Mouse (Mus musculus) thymus, postnatal 25 days (tissue): ENCODE measurements around the gene Nt5dc3.

ENCODE experiments used
- DNase-seq: peaks from one replicate; pipeline ENCODE4 v3.0.0; 2022

Nt5dc3 gene

GRCm38 (mm10) chr10:86821014-86821413 lies 42.2 kb downstream of the Nt5dc3 start:
- DNase-seq: no peak

- no peak for DNase-seq
Observed at GRCm38 (mm10) chr10:86824093-86824492, 45.3 kb downstream of the Nt5dc3 start.

DNA sequence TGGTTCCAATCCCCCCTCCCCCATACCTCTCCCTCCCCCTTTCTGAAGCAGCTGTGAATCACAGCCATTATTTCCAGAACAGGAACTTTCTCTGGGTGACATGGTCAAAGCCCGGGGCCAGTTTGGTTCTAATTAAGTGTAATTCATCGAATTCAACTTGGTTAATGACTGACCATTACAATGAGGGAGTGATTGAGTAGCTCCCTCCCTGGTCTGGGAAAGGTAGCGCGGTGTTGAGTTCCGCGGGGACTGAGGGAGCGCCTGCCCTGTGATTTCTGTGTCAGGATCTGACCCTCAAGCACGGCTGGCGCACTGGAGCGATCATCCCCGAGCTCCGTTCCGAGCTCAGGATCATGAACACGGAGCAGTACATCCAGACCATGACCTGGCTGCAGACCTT lies 46.1 kb downstream of the Nt5dc3 start:
- DNase-seq: no peak

GRCm38 (mm10) chr10:86825871-86826522 lies 47.2 kb downstream of the Nt5dc3 start:
- DNase-seq: no peak

GRCm38 (mm10) chr10:86826929-86827328 lies 48.1 kb downstream of the Nt5dc3 start:
- no peak for DNase-seq

DNA sequence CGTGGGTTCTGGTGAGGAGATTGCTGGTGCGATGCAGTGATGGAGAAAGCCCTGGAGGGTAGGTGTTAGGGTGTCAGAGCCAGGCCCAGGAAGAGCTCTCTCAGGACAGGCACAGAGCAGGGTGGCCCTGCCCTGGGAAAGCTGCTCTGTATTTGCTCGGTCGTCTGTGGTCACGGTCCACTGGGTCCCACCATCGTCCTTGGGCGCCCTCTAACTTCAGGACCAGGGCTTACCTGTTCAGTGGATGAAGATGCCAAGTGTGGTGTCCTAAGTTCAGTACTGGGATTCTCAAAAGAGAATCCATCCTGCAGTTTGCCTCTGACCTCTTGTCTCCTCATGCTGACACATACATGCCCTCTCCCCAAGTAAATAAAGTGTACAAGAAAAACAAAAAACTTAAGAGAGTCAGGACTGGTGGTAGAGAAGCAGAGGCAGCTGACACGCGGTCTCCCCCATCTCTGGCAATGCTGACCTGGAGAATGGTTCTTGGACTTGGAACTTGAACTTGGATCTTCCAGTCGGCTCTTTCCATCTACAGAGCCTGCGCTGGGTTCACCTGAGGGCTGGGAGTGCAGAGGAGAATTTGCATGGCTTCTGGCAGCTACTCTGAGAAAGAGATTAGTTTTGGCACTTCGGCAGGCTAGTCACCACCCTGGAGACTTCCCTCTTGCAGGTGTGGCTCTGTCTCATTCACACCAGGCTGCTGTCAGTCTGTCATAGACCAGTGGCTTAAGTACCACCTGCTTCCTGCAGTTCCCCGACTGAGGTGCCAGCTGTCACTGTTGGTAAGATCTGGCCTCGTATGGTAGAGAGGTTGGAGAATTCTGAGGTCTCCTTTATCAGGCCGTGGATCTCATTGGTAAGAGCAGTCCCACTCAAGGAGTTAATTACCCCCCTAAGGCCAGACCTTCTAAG lies 49.7 kb downstream of the Nt5dc3 start:
- peak; percentile 16 for DNase-seq

GRCm38 (mm10) chr10:86829515-86829914 lies 50.7 kb downstream of the Nt5dc3 start:
- DNase-seq: peak; percentile 12

DNA sequence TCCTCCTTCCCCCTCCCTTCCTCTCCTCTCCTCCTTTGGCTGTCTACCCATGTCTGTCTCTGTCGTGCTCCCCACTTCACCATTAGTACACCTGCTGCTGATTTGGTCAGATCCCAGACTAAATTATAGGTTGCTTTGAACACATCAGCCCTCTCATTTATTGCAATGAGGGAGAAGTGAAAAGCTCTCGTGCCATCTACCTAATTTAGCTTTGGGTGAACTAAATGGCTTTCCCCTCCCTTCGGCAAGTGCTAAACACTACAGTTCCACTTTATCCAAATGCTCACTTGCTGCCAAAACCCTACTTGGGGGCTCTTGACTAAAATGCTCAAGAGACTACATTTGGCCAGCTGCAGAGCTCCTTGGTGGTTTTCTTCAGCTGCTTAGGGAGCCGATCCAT lies 58.0 kb downstream of the Nt5dc3 start:
- DNase-seq: no peak

DNA sequence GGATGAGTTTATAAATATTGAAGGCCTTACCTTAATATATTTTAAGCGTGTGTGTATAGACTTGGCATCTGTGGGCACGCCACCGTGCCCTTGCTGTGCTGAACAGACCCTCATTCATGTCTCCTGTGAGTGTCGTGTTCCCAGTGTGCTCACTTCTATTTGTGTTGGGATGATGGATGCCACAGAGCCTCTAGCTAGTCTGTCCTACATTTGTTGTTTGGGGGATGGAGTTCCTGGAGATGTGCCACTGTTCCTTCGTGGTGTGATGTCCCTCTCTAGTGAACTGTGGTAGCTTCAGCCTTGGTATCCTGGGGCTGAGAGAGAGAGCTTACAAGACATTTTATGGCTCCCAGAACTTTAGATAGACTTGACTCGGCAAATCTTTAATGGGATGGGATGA lies 60.0 kb downstream of the Nt5dc3 start:
- no peak for DNase-seq

- DNase-seq: no peak
Observed at GRCm38 (mm10) chr10:86842659-86843058, 63.9 kb downstream of the Nt5dc3 start.

DNA sequence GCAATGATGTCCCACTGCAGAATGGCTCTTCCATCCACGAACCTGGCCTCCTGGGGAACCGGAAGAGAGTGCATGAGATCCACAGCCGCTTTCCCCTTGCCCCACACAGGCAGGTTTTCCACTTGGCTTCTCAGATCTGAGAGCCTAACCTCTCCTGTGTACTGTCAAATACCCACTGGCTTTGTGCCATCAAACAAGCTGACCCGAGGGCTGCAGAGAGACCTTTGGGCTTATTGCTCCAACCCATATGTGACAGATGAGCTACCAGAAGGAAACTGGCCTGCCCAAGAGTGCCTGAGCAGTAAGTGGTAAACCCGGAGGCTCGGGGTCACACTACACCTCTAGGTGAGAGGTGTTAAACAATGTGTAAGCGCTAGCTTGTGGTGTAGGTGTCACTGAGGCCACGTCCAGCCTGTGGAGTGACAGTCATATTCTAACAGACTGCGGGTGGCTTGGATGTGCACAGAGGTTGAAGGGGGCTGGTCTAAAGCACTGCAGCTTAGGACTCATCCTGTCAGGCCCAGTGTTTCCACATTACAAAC lies 68.2 kb downstream of the Nt5dc3 start:
- no peak for DNase-seq

GRCm38 (mm10) chr10:86849087-86849486 lies 70.3 kb downstream of the Nt5dc3 start:
- DNase-seq: no peak

DNA sequence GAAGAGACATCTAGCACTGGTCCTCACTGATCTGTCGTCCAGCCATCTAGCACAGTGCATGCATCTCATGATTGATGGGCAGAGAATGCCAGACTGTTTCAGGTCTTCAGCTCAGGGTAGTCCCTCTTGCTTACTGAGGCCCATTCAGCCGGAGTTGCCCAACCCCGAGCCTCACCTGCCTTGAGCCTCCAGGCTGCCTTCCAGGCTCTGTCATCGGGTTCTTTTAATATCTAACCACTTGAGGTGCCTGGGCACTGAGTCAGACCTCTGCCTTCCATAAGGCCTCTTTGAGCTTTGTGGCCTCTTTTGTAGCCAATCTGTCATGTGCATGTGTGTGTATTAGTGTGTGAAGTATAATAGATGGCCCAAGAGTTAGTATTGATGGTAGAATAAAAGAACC lies 70.7 kb downstream of the Nt5dc3 start:
- no peak for DNase-seq

DNA sequence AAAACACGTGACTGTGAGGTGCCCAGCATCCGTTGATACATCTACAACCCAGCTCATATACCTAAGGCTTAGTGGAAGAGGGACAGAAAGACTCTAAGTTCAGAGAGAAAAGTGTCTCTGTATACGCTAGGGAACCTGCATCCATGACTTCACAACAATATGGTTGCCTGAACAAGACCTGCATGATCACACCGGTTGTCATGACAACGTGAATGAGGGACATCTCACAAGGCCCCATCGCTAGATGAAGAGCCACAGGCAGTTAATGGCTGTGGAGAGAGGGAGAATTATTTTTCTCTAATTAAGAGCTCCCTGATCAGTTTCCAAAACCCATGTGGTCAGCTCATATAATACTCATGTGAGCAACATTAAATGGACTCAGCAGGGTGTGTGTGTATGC lies 73.4 kb downstream of the Nt5dc3 start:
- no peak for DNase-seq

GRCm38 (mm10) chr10:86853433-86853832 lies 74.6 kb downstream of the Nt5dc3 start:
- no peak for DNase-seq

GRCm38 (mm10) chr10:86860396-86860795 lies 81.6 kb downstream of the Nt5dc3 start:
- no peak for DNase-seq

DNA sequence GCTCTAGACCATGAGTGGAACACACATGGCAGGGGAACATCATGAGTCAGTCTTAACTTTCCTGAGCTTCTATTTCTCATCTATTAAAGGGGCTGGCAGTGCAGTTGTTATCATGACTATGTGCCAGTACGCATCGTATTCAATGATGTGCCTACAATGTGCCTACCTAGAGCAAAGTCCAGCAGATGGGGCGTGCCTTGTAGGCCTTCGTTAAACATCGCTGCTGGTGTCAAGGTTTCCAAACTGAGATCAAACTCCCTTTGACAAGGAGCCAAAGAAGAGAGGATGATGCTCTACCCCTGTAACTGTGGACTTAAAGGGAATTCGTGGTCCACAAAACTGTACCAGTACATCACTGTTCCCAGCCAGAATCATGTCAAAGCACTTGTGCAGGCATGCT lies 83.7 kb downstream of the Nt5dc3 start:
- no peak for DNase-seq

- no peak for DNase-seq
Observed at GRCm38 (mm10) chr10:86863429-86863828, 84.6 kb downstream of the Nt5dc3 start.

- no peak for DNase-seq
Observed at GRCm38 (mm10) chr10:86872121-86872520, 93.3 kb downstream of the Nt5dc3 start.

DNA sequence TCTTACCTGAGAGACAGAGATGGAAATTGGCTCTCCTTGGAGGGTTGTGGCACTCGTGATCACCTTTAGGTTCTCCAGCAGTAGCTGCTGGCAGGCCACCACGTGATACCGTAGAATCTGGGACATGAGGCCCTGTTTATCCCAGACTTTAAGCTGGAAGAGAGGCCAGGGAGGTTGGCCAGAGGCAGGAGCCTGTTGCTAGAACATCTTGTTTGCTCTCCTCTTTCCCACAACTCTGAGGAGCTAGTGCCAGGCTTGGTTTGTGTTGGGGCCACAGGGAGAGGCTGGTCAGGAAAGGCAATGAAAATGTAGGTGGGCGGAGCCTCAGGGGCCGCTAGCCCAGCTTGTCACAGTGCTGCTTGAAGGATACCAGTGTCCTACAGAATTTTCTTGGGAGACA lies 93.8 kb downstream of the Nt5dc3 start:
- no peak for DNase-seq

DNA sequence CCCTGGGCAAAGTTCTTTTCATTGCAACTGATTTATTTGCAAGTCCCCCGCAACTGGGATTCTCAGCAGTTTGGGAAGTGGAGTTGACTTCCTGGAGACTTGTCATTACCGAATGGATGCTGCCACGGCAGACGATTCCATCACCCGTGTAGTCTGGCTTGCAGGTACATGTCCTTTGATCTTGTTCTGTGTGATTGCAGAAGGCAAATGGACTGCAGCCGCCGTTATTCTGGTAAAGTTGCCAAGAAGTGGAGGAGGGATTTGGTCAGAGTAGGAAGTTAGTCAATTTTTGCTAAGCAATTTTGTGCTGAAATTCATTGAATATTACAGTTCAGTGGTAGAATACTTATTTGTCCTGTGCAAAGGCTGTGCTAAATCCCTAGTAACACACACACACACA lies 99.9 kb downstream of the Nt5dc3 start:
- no peak for DNase-seq

- DNase-seq: no peak
Observed at GRCm38 (mm10) chr10:86880071-86880806, 101.4 kb downstream of the Nt5dc3 start.

GRCm38 (mm10) chr10:86881448-86881847 lies 102.6 kb downstream of the Nt5dc3 start:
- DNase-seq: no peak
